Mouse (Mus musculus) erythroblast, embryonic 14.5 days (primary cell): ENCODE data around the gene Ccnf.

Source experiments
- GATA1 ChIP-seq: IDR thresholded peaks from 2 replicates; pipeline ENCODE4 v1.6.1; 2012; ENCODE audit warnings: low read length, inconsistent platforms, mixed read lengths
- TAL1 ChIP-seq: IDR thresholded peaks from 3 replicates; pipeline ENCODE4 v1.6.1; 2012; ENCODE audit warnings: low read length, inconsistent platforms, mixed read lengths

DNA sequence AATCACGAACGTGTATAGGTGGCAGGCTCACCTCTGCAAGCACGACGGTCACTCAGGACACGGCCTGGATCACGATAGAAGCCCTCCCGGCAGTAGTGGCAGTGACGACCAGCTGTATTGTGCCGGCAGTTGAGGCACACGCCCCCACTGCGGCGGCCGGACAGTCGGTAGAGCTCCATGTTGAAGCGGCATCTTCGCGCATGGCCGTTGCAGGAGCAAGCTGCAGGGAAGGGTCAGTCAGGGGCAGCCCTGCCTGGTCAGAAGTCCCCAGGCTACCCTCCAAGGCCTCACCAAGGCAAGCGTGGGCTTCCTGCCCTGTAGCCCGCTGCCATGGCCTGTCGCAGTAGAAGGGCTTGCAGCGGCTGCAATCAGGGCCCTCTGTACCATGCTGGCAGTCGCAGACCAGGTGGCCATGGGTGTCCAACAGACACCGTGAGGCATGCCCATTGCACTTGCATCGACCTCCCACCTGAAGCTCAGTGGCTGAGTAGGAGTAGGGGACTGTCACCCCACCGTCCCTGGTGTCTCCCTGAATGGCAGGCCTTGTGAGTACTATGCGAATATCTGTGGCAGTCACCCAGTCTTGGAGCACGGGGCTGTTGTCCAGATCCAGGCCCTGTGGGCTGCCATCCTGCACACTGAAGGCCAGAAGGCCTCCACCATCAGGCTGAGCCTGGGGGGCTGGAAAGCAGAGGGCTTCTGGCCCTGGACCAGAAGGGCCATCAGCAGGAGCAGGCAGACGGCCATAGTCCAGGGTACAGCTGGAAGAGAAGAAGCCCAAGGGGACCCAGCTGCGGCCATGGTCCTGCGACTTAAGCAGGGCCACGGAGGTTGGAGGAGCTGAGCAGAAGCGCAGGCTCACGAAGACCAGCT is 43.3 kb downstream of the Ccnf start:
- TF ChIP-seq GATA1, result no peak
- TF ChIP-seq TAL1, result no peak
